Mouse (Mus musculus) frontal cortex, postnatal 25 days (tissue): ENCODE measurements around the gene Hsf4.
A peak's percentile ranks its signal among the peaks of the same experiment; 100 is the strongest.

Source experiments
- DNase-seq, 2 experiments: peaks; one replicate each; pipeline ENCODE4 v3.0.0; 2022; ENCODE audit warnings: low spot score in 2 of 2

Gene Hsf4

GRCm38 (mm10) chr8:105305211-105306145 lies 35.9 kb downstream of the Hsf4 start, which contains the start of gene Elmo3:
Gene Elmo3 (plus strand): TSS chr8:105305601.
- DNase-seq = peak in 1 of 2 experiments; percentile 35

- no peak for DNase-seq
These were observed 36.6 kb downstream of the Hsf4 start for GRCm38 (mm10) chr8:105306146-105306691.

GRCm38 (mm10) chr8:105307670-105308069 lies 38.1 kb downstream of the Hsf4 start:
- DNase-seq = no peak

GRCm38 (mm10) chr8:105308428-105308827 lies 38.8 kb downstream of the Hsf4 start:
- DNase-seq = no peak

GRCm38 (mm10) chr8:105309142-105309847 lies 39.7 kb downstream of the Hsf4 start:
- no peak for DNase-seq

GRCm38 (mm10) chr8:105310118-105310517 lies 40.5 kb downstream of the Hsf4 start:
- no peak for DNase-seq

GRCm38 (mm10) chr8:105311718-105312117 lies 42.1 kb downstream of the Hsf4 start:
- no peak for DNase-seq

- no peak for DNase-seq
These were observed 43.4 kb downstream of the Hsf4 start for GRCm38 (mm10) chr8:105312891-105313481.

- DNase-seq = no peak
These were observed 44.2 kb downstream of the Hsf4 start for GRCm38 (mm10) chr8:105313622-105314402.

- DNase-seq = no peak
These were observed 45.6 kb downstream of the Hsf4 start for GRCm38 (mm10) chr8:105315073-105315769.

- no peak for DNase-seq
These were observed 48.3 kb downstream of the Hsf4 start for GRCm38 (mm10) chr8:105317941-105318340.

- no peak for DNase-seq
These were observed 49.1 kb downstream of the Hsf4 start for GRCm38 (mm10) chr8:105318662-105319190.

GRCm38 (mm10) chr8:105323183-105323582 lies 53.6 kb downstream of the Hsf4 start:
- no peak for DNase-seq
